Mouse (Mus musculus) bone marrow macrophage, adult 2 months (primary cell): ENCODE results near the gene Slc23a2. TPM values are rescaled to one million over a fixed set of nuclear protein-coding genes. Genes with fewer than 3 reads are reported as not detected.

Experiments
- H3K27ac ChIP-seq: 2 replicates; pipeline ENCODE4 v1.5.1; 2012; ENCODE audit warnings: low read depth, low read length; ENCODE audit not compliant: insufficient read depth
- H3K4me1 ChIP-seq: 2 replicates; pipeline ENCODE4 v1.6.1; 2012; ENCODE audit warnings: low read length; ENCODE audit not compliant: control insufficient read depth, insufficient read depth
- H3K4me3 ChIP-seq: 2 replicates; pipeline ENCODE4 v1.5.1; 2012; ENCODE audit warnings: mild to moderate bottlenecking, low read length, moderate library complexity; ENCODE audit not compliant: insufficient read depth
- CTCF ChIP-seq: IDR thresholded peaks from 2 replicates; pipeline ENCODE4 v1.5.1; 2012; ENCODE audit warnings: low read depth, mild to moderate bottlenecking, low read length, moderate library complexity
- POLR2A ChIP-seq: IDR thresholded peaks from 2 replicates; pipeline ENCODE4 v1.6.1; 2012; ENCODE audit warnings: mild to moderate bottlenecking, low read depth, low read length, borderline replicate concordance
- polyA plus RNA-seq: library from polyadenylated mRNA; stranded (reverse); fragments of >200 nt; gene quantifications from 2 replicates; pipeline ENCODE4 v1.2.4, GENCODE M21; 2012; ENCODE audit not compliant: missing spikeins, insufficient read depth, insufficient read length

The Slc23a2 gene
- polyA plus RNA-seq, 1 experiment: 53.5 TPM

GRCm38 (mm10) chr2:132044320-132045274 is 100.3 kb downstream of the Slc23a2 start:
- Histone ChIP-seq H3K4me1 (peaks cover 26% of the 10 kb centered on the region), H3K4me3 (no peak overlapping the region)
- TF ChIP-seq POLR2A (no peak), CTCF (no peak)

GRCm38 (mm10) chr2:132043101-132043621 is 101.7 kb downstream of the Slc23a2 start:
- TF ChIP-seq POLR2A (no peak), CTCF (no peak)
- Histone ChIP-seq H3K4me3 (no peak overlapping the region), H3K4me1 (peaks cover 20% of the 10 kb centered on the region), H3K27ac (no peak overlapping the region)

More at GRCm38 (mm10) chr2:132044320-132045274, 100.3 kb downstream of the Slc23a2 start:
- no peak overlapping the region for H3K27ac ChIP-seq

- H3K4me3 ChIP-seq: no peak overlapping the region
- H3K4me1 ChIP-seq: peaks cover 23% of the 10 kb centered on the region
- no peak overlapping the region for H3K27ac ChIP-seq
- no peak for TF ChIP-seq POLR2A
- no peak for TF ChIP-seq CTCF
Observed at GRCm38 (mm10) chr2:132039894-132040293, 105.0 kb downstream of the Slc23a2 start.

- Histone ChIP-seq H3K4me3 (no peak overlapping the region), H3K27ac (no peak overlapping the region), H3K4me1 (peaks cover 29% of the 10 kb centered on the region)
- TF ChIP-seq POLR2A: no peak
Observed at GRCm38 (mm10) chr2:132036326-132036725, 108.6 kb downstream of the Slc23a2 start.

- H3K27ac ChIP-seq: peak overlapping the region; percentile 35
- H3K4me3 ChIP-seq: no peak overlapping the region
- peaks cover 33% of the 10 kb centered on the region for H3K4me1 ChIP-seq
- TF ChIP-seq POLR2A: no peak
- TF ChIP-seq CTCF: no peak
Observed at GRCm38 (mm10) chr2:132035470-132035835, 109.5 kb downstream of the Slc23a2 start.

- Histone ChIP-seq H3K4me1 (peaks cover 30% of the 10 kb centered on the region), H3K4me3 (no peak overlapping the region), H3K27ac (peak overlapping the region; percentile 35)
- no peak for TF ChIP-seq CTCF
- no peak for TF ChIP-seq POLR2A
Observed at GRCm38 (mm10) chr2:132034590-132035469, 110.1 kb downstream of the Slc23a2 start.

- H3K4me3 ChIP-seq: no peak overlapping the region
- TF ChIP-seq POLR2A (no peak), CTCF (no peak)
- no peak overlapping the region for H3K27ac ChIP-seq
- H3K4me1 ChIP-seq: peaks cover 42% of the 10 kb centered on the region
Observed at GRCm38 (mm10) chr2:132031364-132032095, 113.4 kb downstream of the Slc23a2 start.

- Histone ChIP-seq H3K27ac (peak overlapping the region; percentile 27), H3K4me1 (peaks cover 45% of the 10 kb centered on the region), H3K4me3 (peak overlapping the region; percentile 51)
- TF ChIP-seq CTCF (no peak), POLR2A (no peak)
Observed at GRCm38 (mm10) chr2:132030418-132031363, 114.2 kb downstream of the Slc23a2 start.
